Mouse (Mus musculus) myocyte (in vitro differentiated cells): ENCODE results near the gene Fam78b.

Source experiments
- MAX ChIP-seq: IDR thresholded peaks from one replicate; pipeline ENCODE4 v1.6.1; 2011; ENCODE audit warnings: low read depth, mild to moderate bottlenecking, control low read depth
- MYOD1 ChIP-seq, 3 experiments: IDR thresholded peaks; one replicate each; pipeline ENCODE4 v1.6.1; 2011; ENCODE audit warnings: control low read depth in 2 of 3, low read depth in 2 of 3, mild to moderate bottlenecking in 2 of 3, moderate library complexity in 1 of 3; ENCODE audit not compliant: insufficient read length in 2 of 3, control insufficient read depth in 1 of 3
- POLR2A ChIP-seq: IDR thresholded peaks from one replicate; pipeline ENCODE4 v1.6.1; 2011; ENCODE audit warnings: low read depth, mild to moderate bottlenecking, control low read depth, moderate library complexity; ENCODE audit not compliant: insufficient read length
- POLR2AphosphoS2 ChIP-seq: IDR thresholded peaks from one replicate; pipeline ENCODE4 v1.6.1; 2011; ENCODE audit warnings: low read depth, control low read depth; ENCODE audit not compliant: insufficient read length
- REST ChIP-seq: IDR thresholded peaks from one replicate; pipeline ENCODE4 v1.6.1; 2011; ENCODE audit warnings: mild to moderate bottlenecking, control low read depth, moderate library complexity; ENCODE audit not compliant: insufficient read depth, insufficient read length
- TCF12 ChIP-seq: IDR thresholded peaks from one replicate; pipeline ENCODE4 v1.6.1; 2011; ENCODE audit warnings: mild to moderate bottlenecking, control low read depth; ENCODE audit not compliant: poor library complexity, insufficient read depth, severe bottlenecking
- TCF3 ChIP-seq: IDR thresholded peaks from one replicate; pipeline ENCODE4 v1.6.1; 2011; ENCODE audit warnings: low read depth, control low read depth; ENCODE audit not compliant: insufficient read length
- USF1 ChIP-seq: IDR thresholded peaks from one replicate; pipeline ENCODE4 v1.6.1; 2011; ENCODE audit warnings: low read depth, mild to moderate bottlenecking, control low read depth, moderate library complexity

GRCm38 (mm10) chr1:167119439-167119838, 118.2 kb downstream of the Fam78b start:
- TF ChIP-seq POLR2A (no peak), MAX (no peak), TCF3 (no peak), USF1 (no peak), MYOD1 (IDR thresholded peaks at IDR 0.05; ENCODE audit: control insufficient read depth in 1 of 3, insufficient read length in 2 of 3, low read depth in 2 of 3) (no peak), POLR2AphosphoS2 (no peak), TCF12 (no peak), REST (no peak)
